Mouse (Mus musculus) liver, postnatal 0 days (tissue): ENCODE results near the gene Tfb2m. TPM values are rescaled to one million over a fixed set of nuclear protein-coding genes. Genes with fewer than 3 reads are reported as not detected.

Experiments
- ATAC-seq: fragments of 200-750 bp; cut with Nextera tagmentation; 2 replicates; pipeline ENCODE4 v1.8.0; 2017; ENCODE audit warnings: mild to moderate bottlenecking, moderate library complexity
- DNase-seq: peaks from one replicate; pipeline ENCODE4 v3.0.0-alpha.2; 2016
- H3K27ac ChIP-seq: fragments of 300-500 bp; sonication (generic); 2 replicates; pipeline ENCODE4 v1.5.1; 2014; ENCODE audit warnings: antibody characterized with exemption, moderate library complexity, mild to moderate bottlenecking, low read depth
- H3K27me3 ChIP-seq: fragments of 300-500 bp; sonication (generic); 2 replicates; pipeline ENCODE4 v1.6.1; 2014; ENCODE audit warnings: low read length, control low read depth, mixed read lengths; ENCODE audit not compliant: insufficient read depth
- H3K36me3 ChIP-seq: fragments of 300-500 bp; sonication (generic); replicated peaks from 2 replicates; pipeline ENCODE4 v1.6.1; 2014; ENCODE audit warnings: mild to moderate bottlenecking, control low read depth, low read length, moderate library complexity, mixed read lengths; ENCODE audit not compliant: insufficient read depth
- H3K4me1 ChIP-seq: fragments of 300-500 bp; sonication (generic); 2 replicates; pipeline ENCODE4 v1.6.1; 2014; ENCODE audit warnings: antibody characterized with exemption, mild to moderate bottlenecking, control low read depth; ENCODE audit not compliant: insufficient read depth
- H3K4me2 ChIP-seq: fragments of 300-500 bp; sonication (generic); 2 replicates; pipeline ENCODE4 v1.6.1; 2014; ENCODE audit warnings: low read depth, mild to moderate bottlenecking, low read length, moderate library complexity, mixed read lengths
- H3K4me3 ChIP-seq: fragments of 300-500 bp; sonication (generic); 2 replicates; pipeline ENCODE4 v1.5.1; 2014; ENCODE audit warnings: low read depth, low read length
- H3K9ac ChIP-seq: fragments of 300-500 bp; sonication (generic); replicated peaks from 2 replicates; pipeline ENCODE4 v1.6.1; 2014; ENCODE audit warnings: mild to moderate bottlenecking, moderate library complexity
- H3K9me3 ChIP-seq: fragments of 300-500 bp; sonication (generic); 2 replicates; pipeline ENCODE4 v1.6.1; 2016; ENCODE audit warnings: mild to moderate bottlenecking, control low read depth, low read length, mixed read lengths
- CTCF ChIP-seq: sonication (generic); IDR thresholded peaks from 2 replicates; pipeline ENCODE4 v1.5.1; 2016; ENCODE audit warnings: antibody characterized with exemption, low read depth
- EP300 ChIP-seq: IDR thresholded peaks from 2 replicates; pipeline ENCODE4 v1.6.1; 2016; ENCODE audit warnings: antibody characterized with exemption, low read depth, mild to moderate bottlenecking
- WGBS: fragments of 180-500 bp; shearing (Covaris S2); extraction: QIAGEN DNeasy Blood & Tissue Kit; methylation state at CpG from one replicate; pipeline ENCODE4 v1.1.7; 2014; ENCODE audit not compliant: insufficient replicate concordance; 5-methylcytosine and 5-hydroxymethylcytosine counted together
- polyA plus RNA-seq: library from polyadenylated mRNA; unstranded; fragments of >200 nt; fragmentation: Nextera tagmentation; extraction: Ambion mirVana; gene quantifications from 2 replicates; pipeline ENCODE4 v1.2.1, GENCODE M21; 2015

Gene Tfb2m
- polyA plus RNA-seq, 1 experiment from 2014 or later, result 16.3 TPM

- ATAC-seq, result no peak
- H3K4me2 ChIP-seq, result no peak overlapping the region
- TF ChIP-seq CTCF, result no peak
- H3K4me1 ChIP-seq, result peaks cover 18% of the 10 kb centered on the region
- H3K27me3 ChIP-seq, result no peaks in the 10 kb centered on the region
- peaks cover 8% of the 10 kb centered on the region; the same call in 1 of the 2 replicates for H3K36me3 ChIP-seq
- H3K4me3 ChIP-seq, result no peak overlapping the region
- no peak for DNase-seq
- 92% methylated on average over 9 of the region's 9 CpGs for WGBS
- H3K27ac ChIP-seq, result no peak overlapping the region
- no peaks in the 10 kb centered on the region for H3K9me3 ChIP-seq
- H3K9ac ChIP-seq, result no peak overlapping the region
Observed at GRCm38 (mm10) chr1:179585646-179586045, 39.6 kb upstream of the Tfb2m start.

GRCm38 (mm10) chr1:179584220-179584619, 38.2 kb upstream of the Tfb2m start:
- no peak overlapping the region for H3K27ac ChIP-seq
- no peak for DNase-seq
- WGBS, result 73% methylated on average over 4 of the region's 4 CpGs
- no peak overlapping the region for H3K4me2 ChIP-seq
- H3K27me3 ChIP-seq, result no peaks in the 10 kb centered on the region
- no peak for ATAC-seq
- no peak overlapping the region for H3K9ac ChIP-seq
- H3K36me3 ChIP-seq, result peaks cover 19% of the 10 kb centered on the region
- no peaks in the 10 kb centered on the region for H3K9me3 ChIP-seq
- no peak overlapping the region for H3K4me3 ChIP-seq
- H3K4me1 ChIP-seq, result peaks cover 21% of the 10 kb centered on the region
- TF ChIP-seq CTCF (no peak), EP300 (no peak)

- Histone ChIP-seq H3K27ac (no peak overlapping the region), H3K4me2 (no peak overlapping the region), H3K9ac (no peak overlapping the region), H3K4me3 (no peak overlapping the region), H3K27me3 (no peaks in the 10 kb centered on the region), H3K4me1 (peaks cover 21% of the 10 kb centered on the region), H3K36me3 (peaks cover 19% of the 10 kb centered on the region), H3K9me3 (no peaks in the 10 kb centered on the region)
- ATAC-seq (no peak), DNase-seq (no peak)
- no peak for TF ChIP-seq EP300
- TF ChIP-seq CTCF, result no peak
- WGBS, result 63% methylated on average over 3 of the region's 3 CpGs
Observed at GRCm38 (mm10) chr1:179583090-179583489, 37.0 kb upstream of the Tfb2m start.

- no peak for TF ChIP-seq EP300
- no peak for TF ChIP-seq CTCF
- WGBS, result 27% methylated on average over 6 of the region's 6 CpGs
- H3K36me3 ChIP-seq, result peaks cover 19% of the 10 kb centered on the region
- no peaks in the 10 kb centered on the region for H3K9me3 ChIP-seq
- ATAC-seq, result peak; percentile 34
- no peak overlapping the region for H3K9ac ChIP-seq
- H3K4me2 ChIP-seq, result no peak overlapping the region
- H3K4me1 ChIP-seq, result peaks cover 15% of the 10 kb centered on the region
- DNase-seq, result no peak
- H3K27me3 ChIP-seq, result no peaks in the 10 kb centered on the region
- H3K4me3 ChIP-seq, result no peak overlapping the region
- H3K27ac ChIP-seq, result peak overlapping the region; percentile 19; the same call in 1 of the 2 replicates
Observed at GRCm38 (mm10) chr1:179582021-179582433, 36.0 kb upstream of the Tfb2m start.

GRCm38 (mm10) chr1:179581422-179581821, 35.4 kb upstream of the Tfb2m start:
- ATAC-seq (no peak), DNase-seq (no peak)
- H3K27ac ChIP-seq, result no peak overlapping the region
- H3K9me3 ChIP-seq, result no peaks in the 10 kb centered on the region
- TF ChIP-seq EP300 (no peak), CTCF (no peak)
- H3K27me3 ChIP-seq, result no peaks in the 10 kb centered on the region
- 85% methylated on average over 10 of the region's 10 CpGs for WGBS
- peaks cover 9% of the 10 kb centered on the region; the same call in 1 of the 2 replicates for H3K4me1 ChIP-seq
- H3K4me2 ChIP-seq, result no peak overlapping the region
- no peak overlapping the region for H3K4me3 ChIP-seq
- H3K36me3 ChIP-seq, result peaks cover 19% of the 10 kb centered on the region
- no peak overlapping the region for H3K9ac ChIP-seq

GRCm38 (mm10) chr1:179580200-179580599, 34.1 kb upstream of the Tfb2m start:
- TF ChIP-seq CTCF (no peak), EP300 (no peak)
- DNase-seq (no peak), ATAC-seq (no peak)
- WGBS, result 39% methylated on average over 8 of the region's 8 CpGs
- Histone ChIP-seq H3K9me3 (no peaks in the 10 kb centered on the region), H3K9ac (no peak overlapping the region), H3K4me2 (no peak overlapping the region), H3K4me3 (no peak overlapping the region), H3K27me3 (no peaks in the 10 kb centered on the region), H3K4me1 (peaks cover 5% of the 10 kb centered on the region; the same call in 1 of the 2 replicates), H3K27ac (no peak overlapping the region), H3K36me3 (peaks cover 19% of the 10 kb centered on the region)

- no peak for DNase-seq
- Histone ChIP-seq H3K4me2 (no peak overlapping the region), H3K4me3 (no peak overlapping the region), H3K9me3 (no peaks in the 10 kb centered on the region), H3K9ac (no peak overlapping the region), H3K4me1 (peaks cover 5% of the 10 kb centered on the region; the same call in 1 of the 2 replicates), H3K27me3 (no peaks in the 10 kb centered on the region), H3K36me3 (peaks cover 19% of the 10 kb centered on the region), H3K27ac (no peak overlapping the region)
- WGBS, result 44% methylated on average over 6 of the region's 6 CpGs
- no peak for ATAC-seq
- TF ChIP-seq EP300, result no peak
- TF ChIP-seq CTCF, result no peak
Observed at GRCm38 (mm10) chr1:179578625-179579024, 32.6 kb upstream of the Tfb2m start.
